Mouse (Mus musculus) megakaryocyte, adult 5-6 weeks (primary cell): Measurements from ENCODE around the gene Xbp1. TPM values are rescaled to one million over a fixed set of nuclear protein-coding genes. Genes with fewer than 3 reads are reported as not detected.
"Not testable (repeated sequence)": the region's sequence is repeated elsewhere in the genome, so short reads cannot be mapped to it uniquely, and the experiment has no call there.

Source experiments
- ATAC-seq: 2 replicates; pipeline ENCODE4 v1.8.0; 2016; ENCODE audit warnings: mild to moderate bottlenecking, inconsistent platforms; ENCODE audit not compliant: poor library complexity, severe bottlenecking
- total RNA-seq, 2 experiments: library from RNA; stranded (forward) in 1 of 2; stranded (reverse) in 1 of 2; fragments of 153-499, 151-499 nt in 1 of 2; fragments of 221-1000, 200-1000 nt in 1 of 2; gene quantifications; 2 replicates each; pipeline versions ENCODE4 v1.2.3 to v1.2.4; 2015 to 2017

Xbp1 gene
- total RNA-seq, 2 experiments from 2014 or later, result 186 to 247 TPM

GRCm38 (mm10) chr11:5526573-5527439 lies 6.3 kb downstream of the Xbp1 start:
- ATAC-seq, result no peak

- ATAC-seq, result no peak
Measured at GRCm38 (mm10) chr11:5527865-5528523, 7.5 kb downstream of the Xbp1 start.

GRCm38 (mm10) chr11:5528841-5529240 lies 8.4 kb downstream of the Xbp1 start:
- no peak for ATAC-seq

- no peak for ATAC-seq
Measured at GRCm38 (mm10) chr11:5530172-5530571, 9.7 kb downstream of the Xbp1 start.

- no peak for ATAC-seq
Measured at GRCm38 (mm10) chr11:5530717-5531116, 10.3 kb downstream of the Xbp1 start.

GRCm38 (mm10) chr11:5533108-5533507 lies 12.6 kb downstream of the Xbp1 start:
- no peak for ATAC-seq

GRCm38 (mm10) chr11:5537454-5537853 lies 17.0 kb downstream of the Xbp1 start:
- ATAC-seq, result not testable (repeated sequence)

- no peak for ATAC-seq
Measured at GRCm38 (mm10) chr11:5540331-5540730, 19.9 kb downstream of the Xbp1 start.

GRCm38 (mm10) chr11:5541230-5541798 lies 20.9 kb downstream of the Xbp1 start:
- no peak for ATAC-seq

GRCm38 (mm10) chr11:5541799-5542481 lies 21.5 kb downstream of the Xbp1 start, which contains the start of gene Ccdc117:
TSS of gene Ccdc117 (minus strand) at chr11:5542187.
- ATAC-seq, result peak; percentile 99

- ATAC-seq, result no peak
Measured at GRCm38 (mm10) chr11:5542482-5543185, 22.2 kb downstream of the Xbp1 start.

- no peak for ATAC-seq
Measured at GRCm38 (mm10) chr11:5543281-5543680, 22.8 kb downstream of the Xbp1 start.

GRCm38 (mm10) chr11:5544709-5545108 lies 24.2 kb downstream of the Xbp1 start:
- not testable (repeated sequence) for ATAC-seq

GRCm38 (mm10) chr11:5545457-5545856 lies 25.0 kb downstream of the Xbp1 start:
- ATAC-seq, result no peak

GRCm38 (mm10) chr11:5546693-5547092 lies 26.2 kb downstream of the Xbp1 start:
- ATAC-seq, result no peak

- no peak for ATAC-seq
Measured at GRCm38 (mm10) chr11:5551430-5551829, 31.0 kb downstream of the Xbp1 start.

GRCm38 (mm10) chr11:5551931-5552330 lies 31.5 kb downstream of the Xbp1 start:
- no peak for ATAC-seq

- no peak for ATAC-seq
Measured at GRCm38 (mm10) chr11:5560273-5560672, 39.8 kb downstream of the Xbp1 start.

GRCm38 (mm10) chr11:5562625-5563268 lies 42.3 kb downstream of the Xbp1 start:
- ATAC-seq, result no peak

GRCm38 (mm10) chr11:5563898-5564297 lies 43.4 kb downstream of the Xbp1 start:
- ATAC-seq, result no peak
